Mouse (Mus musculus): Measurements from ENCODE around the gene Chst15.

DNA sequence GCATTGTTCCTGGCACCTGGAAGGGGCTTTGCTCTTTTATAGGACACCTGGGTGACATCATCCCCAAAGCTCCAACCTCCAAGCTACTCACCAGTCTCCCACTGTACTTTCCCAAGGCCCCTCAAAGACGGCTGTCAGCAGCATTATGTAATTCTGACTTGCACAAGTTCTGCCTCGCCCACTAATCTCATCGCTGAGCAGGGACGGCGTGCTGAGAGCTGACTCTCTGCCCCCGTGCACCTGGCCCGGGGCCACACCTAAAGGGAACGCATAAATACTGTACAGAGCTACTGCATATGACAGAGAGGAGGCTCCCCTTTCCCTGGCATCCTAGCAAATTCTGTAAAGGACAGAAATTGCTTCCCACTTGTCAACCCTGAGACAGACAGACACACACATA lies 4.6 kb downstream of the Chst15 start:
- TF ChIP-seq CTCF (IDR thresholded peaks at IDR 0.05; ENCODE audit: borderline replicate concordance, insufficient read depth, low read depth, low read length) (no peak), POLR2A (IDR thresholded peaks at IDR 0.05; ENCODE audit: borderline replicate concordance, insufficient read depth, low read length) (no peak)
